Mouse (Mus musculus): ENCODE results near the gene Gata2. TPM values are rescaled to one million over a fixed set of nuclear protein-coding genes. Genes with fewer than 3 reads are reported as not detected.
A peak's percentile ranks its signal among the peaks of the same experiment; 100 is the strongest.

Gene Gata2
- total and polyA plus RNA-seq, 2 experiments from 2014 or later = 6.1 to 19.7 TPM

GRCm38 (mm10) chr6:88235461-88235860 lies 41.8 kb downstream of the Gata2 start:
- H3K9ac ChIP-seq (replicated peaks; ENCODE audit: low read length) = no peak overlapping the region
- no peak overlapping the region for H3K4me3 ChIP-seq (ENCODE audit: low read length)
- 29% methylated on average over 8 of the region's 8 CpGs for WGBS
- no peaks in the 10 kb centered on the region for H3K27me3 ChIP-seq (ENCODE audit: insufficient read depth, low read length)
- H3K36me3 ChIP-seq (ENCODE audit: insufficient read depth, low read length) = no peaks in the 10 kb centered on the region
- H3K4me1 ChIP-seq (ENCODE audit: insufficient read depth, low read length) = peaks cover 7% of the 10 kb centered on the region; the same call in 1 of the 2 replicates
- ATAC-seq (no peak), DNase-seq (ENCODE audit: low spot score) (no peak)
- no peaks in the 10 kb centered on the region for H3K9me3 ChIP-seq (ENCODE audit: low read length)
- no peak overlapping the region for H3K27ac ChIP-seq
- no peak for TF ChIP-seq CTCF (IDR thresholded peaks at IDR 0.05; ENCODE audit: low read depth)
- no peak overlapping the region for H3K4me2 ChIP-seq (ENCODE audit: low read depth, low read length)

DNA sequence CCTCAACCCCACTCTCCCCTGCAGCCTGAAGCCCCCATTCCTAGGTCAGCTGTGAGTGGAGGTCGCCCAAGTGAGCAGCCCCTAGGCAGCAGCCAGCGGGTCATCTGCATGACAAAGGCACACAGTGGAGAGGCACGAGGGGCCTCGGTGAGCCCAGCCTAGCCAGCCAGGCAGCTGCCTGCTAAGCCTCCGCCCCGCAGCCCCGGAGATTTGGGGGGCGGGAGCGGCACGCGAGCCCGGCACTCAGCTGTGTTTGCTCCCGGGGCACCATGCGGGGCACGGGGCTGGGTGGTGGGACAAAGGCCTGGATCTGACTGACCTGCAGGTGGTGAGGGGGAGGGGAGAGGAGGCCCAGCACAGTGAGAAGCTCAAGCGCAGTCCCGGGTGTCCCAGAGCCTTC lies 42.3 kb downstream of the Gata2 start:
- Histone ChIP-seq H3K36me3 (ENCODE audit: insufficient read depth, low read length) (no peaks in the 10 kb centered on the region), H3K27me3 (ENCODE audit: insufficient read depth, low read length) (no peaks in the 10 kb centered on the region), H3K9ac (replicated peaks; ENCODE audit: low read length) (no peak overlapping the region), H3K4me1 (ENCODE audit: insufficient read depth, low read length) (peaks cover 7% of the 10 kb centered on the region; the same call in 1 of the 2 replicates), H3K4me2 (ENCODE audit: low read depth, low read length) (0 out of 2 replicates have a peak overlapping the region, but pooled peaks have one; percentile 10), H3K27ac (no peak overlapping the region), H3K9me3 (ENCODE audit: low read length) (no peaks in the 10 kb centered on the region), H3K4me3 (ENCODE audit: low read length) (no peak overlapping the region)
- TF ChIP-seq CTCF (IDR thresholded peaks at IDR 0.05; ENCODE audit: low read depth) = no peak
- ATAC-seq (no peak), DNase-seq (ENCODE audit: low spot score) (peak; percentile 8)
- 2% methylated on average over 17 of the region's 17 CpGs for WGBS

DNA sequence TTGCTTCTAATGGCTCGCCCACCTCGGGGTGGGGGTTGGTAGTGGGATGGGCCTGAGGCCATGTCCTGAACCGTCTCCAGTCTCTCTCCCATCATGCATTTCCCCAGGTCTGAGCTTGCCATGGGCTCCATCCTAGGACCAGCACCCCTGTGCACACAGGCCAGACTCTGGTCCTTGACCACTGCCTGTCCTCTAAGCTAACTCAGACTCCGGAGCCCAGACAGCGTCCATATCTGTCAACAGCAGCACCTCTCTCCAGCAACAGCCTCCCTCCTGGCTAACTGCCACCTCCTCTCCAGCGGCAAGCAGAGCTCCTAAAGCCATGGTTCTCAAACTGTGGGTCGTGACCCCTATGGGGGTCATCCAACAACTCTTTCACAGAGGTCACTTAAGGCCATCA lies 42.8 kb downstream of the Gata2 start:
- H3K4me2 ChIP-seq (ENCODE audit: low read depth, low read length) = no peak overlapping the region
- no peak overlapping the region for H3K27ac ChIP-seq
- 13% methylated on average over 7 of the region's 7 CpGs for WGBS
- no peak overlapping the region for H3K9ac ChIP-seq (replicated peaks; ENCODE audit: low read length)
- H3K27me3 ChIP-seq (ENCODE audit: insufficient read depth, low read length) = no peaks in the 10 kb centered on the region
- H3K4me3 ChIP-seq (ENCODE audit: low read length) = no peak overlapping the region
- peaks cover 7% of the 10 kb centered on the region; the same call in 1 of the 2 replicates for H3K4me1 ChIP-seq (ENCODE audit: insufficient read depth, low read length)
- TF ChIP-seq CTCF (IDR thresholded peaks at IDR 0.05; ENCODE audit: low read depth) = no peak
- no peaks in the 10 kb centered on the region for H3K9me3 ChIP-seq (ENCODE audit: low read length)
- H3K36me3 ChIP-seq (ENCODE audit: insufficient read depth, low read length) = no peaks in the 10 kb centered on the region
- DNase-seq (ENCODE audit: low spot score) (no peak), ATAC-seq (no peak)

DNA sequence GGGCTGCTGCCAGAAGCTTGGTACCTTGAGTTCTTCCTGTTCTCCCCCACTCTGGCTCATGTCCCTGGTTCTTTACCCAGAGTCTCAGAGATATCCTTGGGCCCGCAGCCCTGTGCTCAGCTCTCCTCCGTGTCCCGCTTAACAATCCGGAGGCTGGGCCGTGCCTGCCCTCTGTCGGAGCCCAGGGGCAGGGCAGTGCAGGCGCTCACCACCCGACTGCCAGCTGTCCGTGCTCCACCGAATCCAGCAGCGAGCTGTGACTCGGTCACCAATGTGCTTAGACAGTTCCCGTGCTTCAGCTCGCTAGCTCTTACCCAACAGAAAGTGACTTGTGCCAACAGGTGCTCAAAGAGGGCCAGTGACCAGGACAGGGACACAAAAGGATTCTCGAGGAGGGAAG lies 48.9 kb downstream of the Gata2 start:
- Histone ChIP-seq H3K4me3 (ENCODE audit: low read length) (no peak overlapping the region), H3K4me1 (ENCODE audit: insufficient read depth, low read length) (no peaks in the 10 kb centered on the region), H3K9ac (replicated peaks; ENCODE audit: low read length) (no peak overlapping the region), H3K36me3 (ENCODE audit: insufficient read depth, low read length) (no peaks in the 10 kb centered on the region), H3K27ac (no peak overlapping the region), H3K9me3 (ENCODE audit: low read length) (no peaks in the 10 kb centered on the region), H3K4me2 (ENCODE audit: low read depth, low read length) (0 out of 2 replicates have a peak overlapping the region, but pooled peaks have one; percentile 10), H3K27me3 (ENCODE audit: insufficient read depth, low read length) (no peaks in the 10 kb centered on the region)
- DNase-seq (ENCODE audit: low spot score) = peak; percentile 68
- peak; percentile 83 for ATAC-seq
- peak; percentile 79 for TF ChIP-seq CTCF (IDR thresholded peaks at IDR 0.05; ENCODE audit: low read depth)
- WGBS = 5% methylated on average over 15 of the region's 15 CpGs

DNA sequence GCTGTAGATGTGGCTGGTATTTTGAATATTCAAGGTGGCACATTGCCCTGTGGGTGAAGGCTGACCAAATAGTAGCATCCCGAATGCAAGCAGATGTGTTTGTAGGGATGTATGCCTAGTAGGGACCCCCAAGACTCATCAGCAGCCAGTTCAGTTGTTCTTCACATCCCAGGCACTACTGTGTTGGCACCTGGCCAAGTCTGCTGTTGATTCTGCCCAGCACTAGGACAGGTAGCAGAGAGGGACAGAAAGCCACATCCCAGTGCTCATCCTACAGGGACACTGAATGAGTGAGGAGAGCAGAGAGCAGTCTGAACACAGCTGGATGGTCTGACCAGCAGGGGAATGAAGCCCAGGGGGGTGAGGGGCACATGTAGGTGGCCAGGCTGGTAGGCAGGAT lies 55.5 kb downstream of the Gata2 start:
- Histone ChIP-seq H3K9me3 (ENCODE audit: low read length) (no peaks in the 10 kb centered on the region), H3K36me3 (ENCODE audit: insufficient read depth, low read length) (no peaks in the 10 kb centered on the region), H3K4me3 (ENCODE audit: low read length) (no peak overlapping the region), H3K4me1 (ENCODE audit: insufficient read depth, low read length) (no peaks in the 10 kb centered on the region), H3K4me2 (ENCODE audit: low read depth, low read length) (no peak overlapping the region), H3K27ac (no peak overlapping the region), H3K9ac (replicated peaks; ENCODE audit: low read length) (no peak overlapping the region), H3K27me3 (ENCODE audit: insufficient read depth, low read length) (no peaks in the 10 kb centered on the region)
- 67% methylated on average over 1 of the region's 1 CpGs for WGBS
- DNase-seq (ENCODE audit: low spot score) = no peak
- ATAC-seq = no peak; the same call in 1 of the 2 replicates
- no peak for TF ChIP-seq CTCF (IDR thresholded peaks at IDR 0.05; ENCODE audit: low read depth)

GRCm38 (mm10) chr6:88251396-88251795 lies 57.7 kb downstream of the Gata2 start:
- ATAC-seq = 0 out of 2 replicates have a peak, but pooled peaks have one; percentile 24
- no peak for DNase-seq (ENCODE audit: low spot score)

DNA sequence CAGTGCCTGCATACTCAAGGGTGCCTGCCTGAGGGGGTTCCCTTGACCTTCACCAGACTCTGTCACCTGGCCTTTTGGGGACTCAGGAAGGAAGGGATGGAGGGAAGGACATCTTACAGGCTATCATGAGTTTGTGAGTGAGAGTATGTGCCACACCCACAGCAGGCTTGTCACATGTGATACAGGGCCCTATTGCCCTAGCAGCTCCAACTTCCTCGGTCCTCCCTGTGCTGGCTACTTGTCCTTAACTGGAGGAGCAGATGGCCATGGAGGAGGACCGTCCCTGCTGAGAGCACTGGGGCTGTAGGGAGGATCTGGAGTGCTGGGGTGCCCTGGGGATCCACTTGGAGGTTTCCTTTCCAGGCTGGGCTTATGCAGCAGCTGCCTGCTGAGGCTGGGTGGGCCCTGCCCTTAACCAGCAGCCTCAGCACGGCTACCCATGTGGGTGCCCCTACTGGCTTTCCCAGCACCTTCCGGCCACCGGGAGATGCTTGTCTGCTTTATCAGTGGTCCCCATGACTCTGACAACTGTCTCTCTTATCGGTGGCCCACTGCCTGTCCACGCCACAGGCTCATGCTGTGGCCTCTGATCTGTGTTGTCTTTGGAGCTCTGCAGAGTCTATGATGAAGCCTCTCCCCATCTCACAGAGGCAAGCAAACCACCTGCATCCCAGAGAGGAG lies 58.2 kb downstream of the Gata2 start:
- Histone ChIP-seq H3K27me3 (ENCODE audit: insufficient read depth, low read length) (no peaks in the 10 kb centered on the region), H3K9ac (replicated peaks; ENCODE audit: low read length) (no peak overlapping the region), H3K4me1 (ENCODE audit: insufficient read depth, low read length) (no peaks in the 10 kb centered on the region), H3K4me2 (ENCODE audit: low read depth, low read length) (no peak overlapping the region), H3K9me3 (ENCODE audit: low read length) (no peaks in the 10 kb centered on the region), H3K27ac (no peak overlapping the region), H3K36me3 (ENCODE audit: insufficient read depth, low read length) (no peaks in the 10 kb centered on the region), H3K4me3 (ENCODE audit: low read length) (no peak overlapping the region)
- WGBS = 87% methylated on average over 7 of the region's 7 CpGs
- ATAC-seq = no peak
- no peak for TF ChIP-seq CTCF (IDR thresholded peaks at IDR 0.05; ENCODE audit: low read depth)
- DNase-seq (ENCODE audit: low spot score) = no peak

More at GRCm38 (mm10) chr6:88251396-88251795, 57.7 kb downstream of the Gata2 start:
- Histone ChIP-seq H3K27me3 (ENCODE audit: insufficient read depth, low read length) (no peaks in the 10 kb centered on the region), H3K36me3 (ENCODE audit: insufficient read depth, low read length) (no peaks in the 10 kb centered on the region), H3K4me1 (ENCODE audit: insufficient read depth, low read length) (no peaks in the 10 kb centered on the region), H3K4me3 (ENCODE audit: low read length) (no peak overlapping the region), H3K9me3 (ENCODE audit: low read length) (no peaks in the 10 kb centered on the region), H3K27ac (no peak overlapping the region), H3K4me2 (ENCODE audit: low read depth, low read length) (no peak overlapping the region), H3K9ac (replicated peaks; ENCODE audit: low read length) (no peak overlapping the region)
- 96% methylated on average over 1 of the region's 1 CpGs for WGBS
- no peak for TF ChIP-seq CTCF (IDR thresholded peaks at IDR 0.05; ENCODE audit: low read depth)

Measured in hindbrain, postnatal 0 days (tissue).